Mouse (Mus musculus): ENCODE measurements around the gene Olfr867.

- TF ChIP-seq CEBPB (IDR thresholded peaks at IDR 0.05; ENCODE audit: insufficient read depth, poor library complexity, severe bottlenecking) (no peak), POLR2A (IDR thresholded peaks at IDR 0.05; ENCODE audit: insufficient read length, low read depth) (no peak)
These were observed 16.3 kb upstream of the Olfr867 start for GRCm38 (mm10) chr9:20073523-20074177.

Measured in myocyte (in vitro differentiated cells).